Mouse (Mus musculus) hindbrain, embryonic 15.5 days (tissue): ENCODE data around the gene Sf3b3. TPM values are rescaled to one million over a fixed set of nuclear protein-coding genes. Genes with fewer than 3 reads are reported as not detected.

Experiments used
- ATAC-seq: fragments of 200-750 bp; cut with Nextera tagmentation; 2 replicates; pipeline ENCODE4 v1.8.0; 2017; ENCODE audit warnings: low read depth, moderate number of reproducible peaks, moderate TSS enrichment; ENCODE audit not compliant: low FRiP score
- H3K27ac ChIP-seq: fragments of 300-500 bp; sonication (generic); replicated peaks from 2 replicates; pipeline ENCODE4 v1.5.1; 2015; ENCODE audit warnings: mild to moderate bottlenecking, inconsistent platforms
- H3K27me3 ChIP-seq: fragments of 300-500 bp; sonication (generic); 2 replicates; pipeline ENCODE4 v1.6.1; 2015; ENCODE audit warnings: control low read depth, inconsistent platforms
- H3K36me3 ChIP-seq: fragments of 300-500 bp; sonication (generic); 2 replicates; pipeline ENCODE4 v1.6.1; 2015; ENCODE audit warnings: control low read depth, inconsistent platforms
- H3K4me1 ChIP-seq: fragments of 300-500 bp; sonication (generic); replicated peaks from 2 replicates; pipeline ENCODE4 v1.6.1; 2015; ENCODE audit warnings: control low read depth, inconsistent platforms
- H3K4me2 ChIP-seq: fragments of 300-500 bp; sonication (generic); 2 replicates; pipeline ENCODE4 v1.6.1; 2015; ENCODE audit warnings: moderate library complexity, mild to moderate bottlenecking, inconsistent platforms
- H3K4me3 ChIP-seq: fragments of 300-500 bp; sonication (generic); 2 replicates; pipeline ENCODE4 v1.5.1; 2015; ENCODE audit warnings: mild to moderate bottlenecking, inconsistent platforms
- H3K9ac ChIP-seq: fragments of 300-500 bp; sonication (generic); 2 replicates; pipeline ENCODE4 v1.6.1; 2015; ENCODE audit warnings: inconsistent platforms
- H3K9me3 ChIP-seq: fragments of 300-500 bp; sonication (generic); 2 replicates; pipeline ENCODE4 v1.6.1; 2016; ENCODE audit warnings: control low read depth, inconsistent platforms
- WGBS: fragments of 180-500 bp; shearing (Covaris S2); methylation state at CpG from one replicate; pipeline ENCODE4 v1.1.7; 2015; 5-methylcytosine and 5-hydroxymethylcytosine counted together
- polyA plus RNA-seq: library from polyadenylated mRNA; unstranded; fragments of >200 nt; fragmentation: Nextera tagmentation; extraction: Ambion mirVana; gene quantifications from 2 replicates; pipeline ENCODE4 v1.2.1, GENCODE M21; 2015

The Sf3b3 gene
- polyA plus RNA-seq, 1 experiment from 2014 or later, result 90.7 TPM

GRCm38 (mm10) chr8:110844941-110845340 lies 1.6 kb downstream of the Sf3b3 start:
- no peak for ATAC-seq
- Histone ChIP-seq H3K27ac (no peak overlapping the region), H3K36me3 (peaks cover 45% of the 10 kb centered on the region), H3K4me2 (peak overlapping the region; percentile 90), H3K9me3 (no peaks in the 10 kb centered on the region), H3K9ac (no peak overlapping the region), H3K4me3 (peak overlapping the region; percentile 82; the same call in 1 of the 2 replicates), H3K27me3 (no peaks in the 10 kb centered on the region), H3K4me1 (peaks cover 30% of the 10 kb centered on the region)
- 76% methylated on average over 3 of the region's 3 CpGs for WGBS

- Histone ChIP-seq H3K36me3 (peaks cover 58% of the 10 kb centered on the region), H3K9me3 (no peaks in the 10 kb centered on the region), H3K27ac (no peak overlapping the region), H3K4me2 (no peak overlapping the region), H3K4me3 (no peak overlapping the region), H3K4me1 (peaks cover 28% of the 10 kb centered on the region), H3K9ac (no peak overlapping the region), H3K27me3 (no peaks in the 10 kb centered on the region)
- no peak for ATAC-seq
- WGBS, result 84% methylated on average over 5 of the region's 5 CpGs
Observed at GRCm38 (mm10) chr8:110843207-110843606, 3.4 kb downstream of the Sf3b3 start.

GRCm38 (mm10) chr8:110842012-110842574 lies 4.5 kb downstream of the Sf3b3 start:
- H3K36me3 ChIP-seq, result peaks cover 68% of the 10 kb centered on the region

GRCm38 (mm10) chr8:110831956-110832355 lies 14.6 kb downstream of the Sf3b3 start:
- ATAC-seq, result no peak
- WGBS, result 90% methylated on average over 3 of the region's 3 CpGs
- no peak overlapping the region for H3K27ac ChIP-seq

More at GRCm38 (mm10) chr8:110842012-110842574, 4.5 kb downstream of the Sf3b3 start:
- ATAC-seq, result no peak
- no peaks in the 10 kb centered on the region for H3K27me3 ChIP-seq
- peaks cover 19% of the 10 kb centered on the region for H3K4me1 ChIP-seq
- H3K9ac ChIP-seq, result no peak overlapping the region
- H3K4me2 ChIP-seq, result no peak overlapping the region
- H3K27ac ChIP-seq, result no peak overlapping the region
- no peaks in the 10 kb centered on the region for H3K9me3 ChIP-seq
- WGBS, result 95% methylated on average over 3 of the region's 3 CpGs
- no peak overlapping the region for H3K4me3 ChIP-seq

GRCm38 (mm10) chr8:110828511-110828910 lies 18.1 kb downstream of the Sf3b3 start:
- no peak overlapping the region for H3K4me3 ChIP-seq
- 90% methylated on average over 3 of the region's 3 CpGs for WGBS
- H3K4me1 ChIP-seq, result no peaks in the 10 kb centered on the region
- ATAC-seq, result no peak
- H3K9ac ChIP-seq, result no peak overlapping the region
- H3K36me3 ChIP-seq, result peaks cover 93% of the 10 kb centered on the region
- no peaks in the 10 kb centered on the region for H3K27me3 ChIP-seq
- H3K4me2 ChIP-seq, result no peak overlapping the region
- H3K9me3 ChIP-seq, result no peaks in the 10 kb centered on the region
- no peak overlapping the region for H3K27ac ChIP-seq

More at GRCm38 (mm10) chr8:110831956-110832355, 14.6 kb downstream of the Sf3b3 start:
- H3K9me3 ChIP-seq, result no peaks in the 10 kb centered on the region
- no peaks in the 10 kb centered on the region for H3K4me1 ChIP-seq
- H3K27me3 ChIP-seq, result no peaks in the 10 kb centered on the region
- no peak overlapping the region for H3K9ac ChIP-seq
- H3K4me2 ChIP-seq, result no peak overlapping the region
- no peak overlapping the region for H3K4me3 ChIP-seq
- peaks cover 93% of the 10 kb centered on the region for H3K36me3 ChIP-seq

GRCm38 (mm10) chr8:110824861-110825260 lies 21.7 kb downstream of the Sf3b3 start:
- Histone ChIP-seq H3K4me2 (no peak overlapping the region), H3K4me3 (no peak overlapping the region), H3K9ac (no peak overlapping the region), H3K27me3 (no peaks in the 10 kb centered on the region), H3K9me3 (no peaks in the 10 kb centered on the region), H3K36me3 (peaks cover 95% of the 10 kb centered on the region), H3K27ac (no peak overlapping the region), H3K4me1 (no peaks in the 10 kb centered on the region)
- WGBS, result 95% methylated on average over 1 of the region's 1 CpGs
- ATAC-seq, result no peak

- H3K27me3 ChIP-seq, result no peaks in the 10 kb centered on the region
- no peak overlapping the region for H3K4me2 ChIP-seq
- no peak for ATAC-seq
- WGBS, result 91% methylated on average over 3 of the region's 3 CpGs
- H3K4me1 ChIP-seq, result no peaks in the 10 kb centered on the region
- no peak overlapping the region for H3K4me3 ChIP-seq
- peaks cover 95% of the 10 kb centered on the region for H3K36me3 ChIP-seq
- no peak overlapping the region for H3K9ac ChIP-seq
- H3K27ac ChIP-seq, result no peak overlapping the region
- no peaks in the 10 kb centered on the region for H3K9me3 ChIP-seq
Observed at GRCm38 (mm10) chr8:110821960-110822359, 24.6 kb downstream of the Sf3b3 start.

- Histone ChIP-seq H3K4me2 (no peak overlapping the region), H3K27ac (no peak overlapping the region), H3K27me3 (no peaks in the 10 kb centered on the region), H3K4me3 (no peak overlapping the region), H3K9ac (no peak overlapping the region), H3K4me1 (no peaks in the 10 kb centered on the region), H3K9me3 (no peaks in the 10 kb centered on the region), H3K36me3 (peaks cover 97% of the 10 kb centered on the region)
- 97% methylated on average over 2 of the region's 2 CpGs for WGBS
- no peak for ATAC-seq
Observed at GRCm38 (mm10) chr8:110820257-110820656, 26.3 kb downstream of the Sf3b3 start.

- Histone ChIP-seq H3K4me1 (no peaks in the 10 kb centered on the region), H3K36me3 (peaks cover 98% of the 10 kb centered on the region), H3K9me3 (no peaks in the 10 kb centered on the region), H3K4me2 (no peak overlapping the region), H3K27me3 (no peaks in the 10 kb centered on the region), H3K27ac (no peak overlapping the region), H3K9ac (no peak overlapping the region), H3K4me3 (no peak overlapping the region)
- no peak for ATAC-seq
- WGBS, result 88% methylated on average over 3 of the region's 3 CpGs
Observed at GRCm38 (mm10) chr8:110818593-110818992, 28.0 kb downstream of the Sf3b3 start.

GRCm38 (mm10) chr8:110816990-110817389 lies 29.6 kb downstream of the Sf3b3 start:
- H3K36me3 ChIP-seq, result peaks cover 98% of the 10 kb centered on the region
- H3K27ac ChIP-seq, result no peak overlapping the region
- H3K9me3 ChIP-seq, result no peaks in the 10 kb centered on the region
- no peak overlapping the region for H3K4me3 ChIP-seq
- 100% methylated on average over 1 of the region's 1 CpGs for WGBS
- H3K9ac ChIP-seq, result no peak overlapping the region
- no peak for ATAC-seq
- no peaks in the 10 kb centered on the region for H3K4me1 ChIP-seq
- H3K4me2 ChIP-seq, result no peak overlapping the region
- H3K27me3 ChIP-seq, result no peaks in the 10 kb centered on the region

- ATAC-seq, result no peak
- 77% methylated on average over 3 of the region's 3 CpGs for WGBS
- H3K9ac ChIP-seq, result no peak overlapping the region
- H3K4me2 ChIP-seq, result no peak overlapping the region
- peaks cover 99% of the 10 kb centered on the region for H3K36me3 ChIP-seq
- no peak overlapping the region for H3K4me3 ChIP-seq
- no peaks in the 10 kb centered on the region for H3K4me1 ChIP-seq
- no peak overlapping the region for H3K27ac ChIP-seq
- H3K27me3 ChIP-seq, result no peaks in the 10 kb centered on the region
- no peaks in the 10 kb centered on the region for H3K9me3 ChIP-seq
Observed at GRCm38 (mm10) chr8:110815308-110815707, 31.3 kb downstream of the Sf3b3 start.

GRCm38 (mm10) chr8:110813081-110813812 lies 33.3 kb downstream of the Sf3b3 start:
- ATAC-seq, result no peak
- WGBS, result 91% methylated on average over 7 of the region's 7 CpGs
- no peak overlapping the region for H3K27ac ChIP-seq

More at GRCm38 (mm10) chr8:110813081-110813812, 33.3 kb downstream of the Sf3b3 start:
- no peaks in the 10 kb centered on the region for H3K4me1 ChIP-seq
- H3K27me3 ChIP-seq, result no peaks in the 10 kb centered on the region
- H3K4me3 ChIP-seq, result no peak overlapping the region
- no peaks in the 10 kb centered on the region for H3K9me3 ChIP-seq
- H3K4me2 ChIP-seq, result no peak overlapping the region
- no peak overlapping the region for H3K9ac ChIP-seq
- peaks cover 95% of the 10 kb centered on the region for H3K36me3 ChIP-seq
